Mouse (Mus musculus): Measurements from ENCODE around the gene Lrrfip1. TPM values are rescaled to one million over a fixed set of nuclear protein-coding genes. Genes with fewer than 3 reads are reported as not detected.

The Lrrfip1 gene
- polyA plus RNA-seq, 1 experiment = 98.7 TPM

- TF ChIP-seq POLR2A (IDR thresholded peaks at IDR 0.05; ENCODE audit: borderline replicate concordance, low read depth, low read length) = no peak
- TF ChIP-seq CTCF (IDR thresholded peaks at IDR 0.05; ENCODE audit: low read depth, low read length) = no peak
- Histone ChIP-seq H3K27ac (ENCODE audit: insufficient read depth, low read depth, low read length) (peak overlapping the region; percentile 80), H3K4me3 (ENCODE audit: insufficient read depth, low read length) (peak overlapping the region; percentile 6; the same call in 1 of the 2 replicates), H3K4me1 (ENCODE audit: control insufficient read depth, insufficient read depth, low read length) (peaks cover 42% of the 10 kb centered on the region)
These were observed 36.0 kb downstream of the Lrrfip1 start for GRCm38 (mm10) chr1:91034547-91034946.

- no peak for TF ChIP-seq POLR2A (IDR thresholded peaks at IDR 0.05; ENCODE audit: borderline replicate concordance, low read depth, low read length)
- no peak for TF ChIP-seq CTCF (IDR thresholded peaks at IDR 0.05; ENCODE audit: low read depth, low read length)
- Histone ChIP-seq H3K27ac (ENCODE audit: insufficient read depth, low read depth, low read length) (no peak overlapping the region), H3K4me3 (ENCODE audit: insufficient read depth, low read length) (no peak overlapping the region), H3K4me1 (ENCODE audit: control insufficient read depth, insufficient read depth, low read length) (peaks cover 49% of the 10 kb centered on the region)
These were observed 36.7 kb downstream of the Lrrfip1 start for GRCm38 (mm10) chr1:91035266-91035665.

- no peak overlapping the region for H3K4me3 ChIP-seq (ENCODE audit: insufficient read depth, low read length)
- peak overlapping the region; percentile 62 for H3K27ac ChIP-seq (ENCODE audit: insufficient read depth, low read depth, low read length)
- peaks cover 63% of the 10 kb centered on the region for H3K4me1 ChIP-seq (ENCODE audit: control insufficient read depth, insufficient read depth, low read length)
- TF ChIP-seq POLR2A (IDR thresholded peaks at IDR 0.05; ENCODE audit: borderline replicate concordance, low read depth, low read length) (no peak), CTCF (IDR thresholded peaks at IDR 0.05; ENCODE audit: low read depth, low read length) (no peak)
These were observed 38.7 kb downstream of the Lrrfip1 start for GRCm38 (mm10) chr1:91037213-91037612.

- no peak for TF ChIP-seq POLR2A (IDR thresholded peaks at IDR 0.05; ENCODE audit: borderline replicate concordance, low read depth, low read length)
- TF ChIP-seq CTCF (IDR thresholded peaks at IDR 0.05; ENCODE audit: low read depth, low read length) = peak; percentile 69
- Histone ChIP-seq H3K27ac (ENCODE audit: insufficient read depth, low read depth, low read length) (peak overlapping the region; percentile 62), H3K4me1 (ENCODE audit: control insufficient read depth, insufficient read depth, low read length) (peaks cover 69% of the 10 kb centered on the region), H3K4me3 (ENCODE audit: insufficient read depth, low read length) (no peak overlapping the region)
These were observed 39.5 kb downstream of the Lrrfip1 start for GRCm38 (mm10) chr1:91038010-91038409.

- no peak overlapping the region for H3K4me3 ChIP-seq (ENCODE audit: insufficient read depth, low read length)
- peaks cover 73% of the 10 kb centered on the region for H3K4me1 ChIP-seq (ENCODE audit: control insufficient read depth, insufficient read depth, low read length)
- H3K27ac ChIP-seq (ENCODE audit: insufficient read depth, low read depth, low read length) = no peak overlapping the region
- TF ChIP-seq POLR2A (IDR thresholded peaks at IDR 0.05; ENCODE audit: borderline replicate concordance, low read depth, low read length) = no peak
- TF ChIP-seq CTCF (IDR thresholded peaks at IDR 0.05; ENCODE audit: low read depth, low read length) = no peak
These were observed 40.0 kb downstream of the Lrrfip1 start for GRCm38 (mm10) chr1:91038531-91038930.

GRCm38 (mm10) chr1:91041605-91042004 is 43.1 kb downstream of the Lrrfip1 start:
- no peak overlapping the region for H3K4me3 ChIP-seq (ENCODE audit: insufficient read depth, low read length)
- H3K4me1 ChIP-seq (ENCODE audit: control insufficient read depth, insufficient read depth, low read length) = peaks cover 71% of the 10 kb centered on the region
- no peak for TF ChIP-seq CTCF (IDR thresholded peaks at IDR 0.05; ENCODE audit: low read depth, low read length)
- no peak for TF ChIP-seq POLR2A (IDR thresholded peaks at IDR 0.05; ENCODE audit: borderline replicate concordance, low read depth, low read length)
- 0 out of 2 replicates have a peak overlapping the region, but pooled peaks have one; percentile 1 for H3K27ac ChIP-seq (ENCODE audit: insufficient read depth, low read depth, low read length)

GRCm38 (mm10) chr1:91043191-91043590 is 44.7 kb downstream of the Lrrfip1 start:
- TF ChIP-seq POLR2A (IDR thresholded peaks at IDR 0.05; ENCODE audit: borderline replicate concordance, low read depth, low read length) = no peak
- TF ChIP-seq CTCF (IDR thresholded peaks at IDR 0.05; ENCODE audit: low read depth, low read length) = no peak
- Histone ChIP-seq H3K4me3 (ENCODE audit: insufficient read depth, low read length) (no peak overlapping the region), H3K27ac (ENCODE audit: insufficient read depth, low read depth, low read length) (no peak overlapping the region), H3K4me1 (ENCODE audit: control insufficient read depth, insufficient read depth, low read length) (peaks cover 66% of the 10 kb centered on the region)

- TF ChIP-seq CTCF (IDR thresholded peaks at IDR 0.05; ENCODE audit: low read depth, low read length) = no peak
- no peak for TF ChIP-seq POLR2A (IDR thresholded peaks at IDR 0.05; ENCODE audit: borderline replicate concordance, low read depth, low read length)
- Histone ChIP-seq H3K27ac (ENCODE audit: insufficient read depth, low read depth, low read length) (no peak overlapping the region), H3K4me1 (ENCODE audit: control insufficient read depth, insufficient read depth, low read length) (peaks cover 62% of the 10 kb centered on the region), H3K4me3 (ENCODE audit: insufficient read depth, low read length) (no peak overlapping the region)
These were observed 45.6 kb downstream of the Lrrfip1 start for GRCm38 (mm10) chr1:91044176-91044575.

GRCm38 (mm10) chr1:91044648-91045047 is 46.1 kb downstream of the Lrrfip1 start:
- TF ChIP-seq POLR2A (IDR thresholded peaks at IDR 0.05; ENCODE audit: borderline replicate concordance, low read depth, low read length) (no peak), CTCF (IDR thresholded peaks at IDR 0.05; ENCODE audit: low read depth, low read length) (no peak)
- peaks cover 62% of the 10 kb centered on the region for H3K4me1 ChIP-seq (ENCODE audit: control insufficient read depth, insufficient read depth, low read length)

GRCm38 (mm10) chr1:91046237-91046636 is 47.7 kb downstream of the Lrrfip1 start:
- H3K4me3 ChIP-seq (ENCODE audit: insufficient read depth, low read length) = no peak overlapping the region
- peaks cover 55% of the 10 kb centered on the region for H3K4me1 ChIP-seq (ENCODE audit: control insufficient read depth, insufficient read depth, low read length)
- TF ChIP-seq CTCF (IDR thresholded peaks at IDR 0.05; ENCODE audit: low read depth, low read length) (no peak), POLR2A (IDR thresholded peaks at IDR 0.05; ENCODE audit: borderline replicate concordance, low read depth, low read length) (no peak)
- H3K27ac ChIP-seq (ENCODE audit: insufficient read depth, low read depth, low read length) = peak overlapping the region; percentile 20

More at GRCm38 (mm10) chr1:91044648-91045047, 46.1 kb downstream of the Lrrfip1 start:
- Histone ChIP-seq H3K27ac (ENCODE audit: insufficient read depth, low read depth, low read length) (no peak overlapping the region), H3K4me3 (ENCODE audit: insufficient read depth, low read length) (no peak overlapping the region)

GRCm38 (mm10) chr1:91049296-91049695 is 50.8 kb downstream of the Lrrfip1 start:
- no peak overlapping the region for H3K27ac ChIP-seq (ENCODE audit: insufficient read depth, low read depth, low read length)
- TF ChIP-seq POLR2A (IDR thresholded peaks at IDR 0.05; ENCODE audit: borderline replicate concordance, low read depth, low read length) (no peak), CTCF (IDR thresholded peaks at IDR 0.05; ENCODE audit: low read depth, low read length) (no peak)
- H3K4me3 ChIP-seq (ENCODE audit: insufficient read depth, low read length) = no peak overlapping the region
- H3K4me1 ChIP-seq (ENCODE audit: control insufficient read depth, insufficient read depth, low read length) = peaks cover 33% of the 10 kb centered on the region

Data from bone marrow macrophage, adult 2 months (primary cell).